Mouse (Mus musculus) limb, embryonic 15.5 days (tissue): ENCODE measurements at regions not wholly inside any gene's neighbourhood (a gene's known extent, or its start where the extent isn't known, plus 50 kb on each side); places are given as distances from the start of the nearest gene placed in this dataset.

Experiments
- ATAC-seq: fragments of 200-750 bp; cut with Nextera tagmentation; 2 replicates; pipeline ENCODE4 v1.8.0; 2017; ENCODE audit warnings: low read depth, moderate TSS enrichment; ENCODE audit not compliant: insufficient number of reproducible peaks, low FRiP score, low TSS enrichment
- H3K27ac ChIP-seq: fragments of 300-500 bp; sonication (generic); 2 replicates; pipeline ENCODE4 v1.5.1; 2015; ENCODE audit warnings: moderate library complexity, mild to moderate bottlenecking, inconsistent platforms
- H3K27me3 ChIP-seq: fragments of 300-500 bp; sonication (generic); 2 replicates; pipeline ENCODE4 v1.6.1; 2015; ENCODE audit warnings: inconsistent platforms
- H3K36me3 ChIP-seq: fragments of 300-500 bp; sonication (generic); 2 replicates; pipeline ENCODE4 v1.6.1; 2015; ENCODE audit warnings: inconsistent platforms
- H3K4me1 ChIP-seq: fragments of 300-500 bp; sonication (generic); 2 replicates; pipeline ENCODE4 v1.6.1; 2015; ENCODE audit warnings: inconsistent platforms
- H3K4me2 ChIP-seq: fragments of 300-500 bp; sonication (generic); 2 replicates; pipeline ENCODE4 v1.6.1; 2015; ENCODE audit warnings: mild to moderate bottlenecking, inconsistent platforms
- H3K4me3 ChIP-seq: fragments of 300-500 bp; sonication (generic); 2 replicates; pipeline ENCODE4 v1.5.1; 2015; ENCODE audit warnings: mild to moderate bottlenecking, inconsistent platforms
- H3K9ac ChIP-seq: fragments of 300-500 bp; sonication (generic); 2 replicates; pipeline ENCODE4 v1.6.1; 2015; ENCODE audit warnings: inconsistent platforms
- H3K9me3 ChIP-seq: fragments of 300-500 bp; sonication (generic); 2 replicates; pipeline ENCODE4 v1.6.1; 2016; ENCODE audit warnings: inconsistent platforms
- WGBS: fragments of 180-500 bp; shearing (Covaris S2); methylation state at CpG from one replicate; pipeline ENCODE4 v1.1.7; 2015; 5-methylcytosine and 5-hydroxymethylcytosine counted together

DNA sequence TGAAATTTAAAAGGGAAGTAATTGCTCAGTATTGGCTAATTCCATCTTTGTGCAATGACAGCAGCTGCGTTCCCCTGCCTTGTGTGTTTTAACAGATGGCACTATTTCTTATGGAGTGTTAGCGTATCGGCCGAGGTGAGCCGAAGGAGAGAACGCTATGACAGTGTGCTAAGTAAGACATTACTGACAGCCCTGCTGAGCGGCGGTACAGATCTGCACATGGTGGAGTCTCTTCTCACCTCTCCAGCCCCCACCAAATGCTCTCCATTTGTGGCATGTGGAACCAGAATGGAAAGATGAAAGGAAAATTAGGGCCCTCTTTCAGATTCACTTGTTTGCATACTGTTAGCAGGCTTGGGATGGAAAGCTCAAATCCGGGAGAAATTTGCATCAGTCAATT lies 291.5 kb downstream of the Rnf144b start:
- Histone ChIP-seq H3K9me3 (no peaks in the 10 kb centered on the region), H3K4me3 (no peak overlapping the region), H3K9ac (no peak overlapping the region), H3K27me3 (no peaks in the 10 kb centered on the region), H3K27ac (no peak overlapping the region), H3K36me3 (no peaks in the 10 kb centered on the region), H3K4me1 (no peaks in the 10 kb centered on the region), H3K4me2 (no peak overlapping the region)
- no peak for ATAC-seq
- 75% methylated on average over 9 of the region's 9 CpGs for WGBS

DNA sequence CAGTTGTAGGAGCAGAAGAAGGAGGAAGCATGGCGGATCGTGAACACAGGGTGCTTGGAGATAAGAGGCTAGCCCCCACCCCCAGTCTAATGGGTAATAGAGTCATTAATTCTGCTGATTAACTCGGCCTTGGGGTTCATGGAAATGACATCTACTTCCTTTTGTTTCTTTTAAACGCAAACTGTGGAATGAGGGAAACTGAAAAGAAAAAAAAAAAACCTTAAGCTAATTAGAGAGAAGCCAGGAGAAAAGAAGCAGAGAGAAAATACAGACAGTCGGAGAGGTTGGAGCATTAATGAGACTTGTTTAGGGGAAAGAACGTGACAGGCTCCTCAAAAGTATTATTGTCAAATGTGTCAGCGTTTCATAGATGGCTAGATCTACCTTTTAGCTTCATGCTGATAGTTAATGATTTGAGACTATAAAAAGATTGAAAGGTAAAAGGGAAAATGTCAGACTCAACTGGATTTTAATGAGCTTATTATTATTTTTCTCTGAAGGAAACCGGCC lies 307.5 kb downstream of the Rnf144b start:
- WGBS: 41% methylated on average over 8 of the region's 8 CpGs
- no peak for ATAC-seq
- Histone ChIP-seq H3K27me3 (no peaks in the 10 kb centered on the region), H3K4me2 (no peak overlapping the region), H3K9ac (no peak overlapping the region), H3K36me3 (no peaks in the 10 kb centered on the region), H3K4me1 (no peaks in the 10 kb centered on the region), H3K9me3 (no peaks in the 10 kb centered on the region), H3K27ac (no peak overlapping the region), H3K4me3 (no peak overlapping the region)

DNA sequence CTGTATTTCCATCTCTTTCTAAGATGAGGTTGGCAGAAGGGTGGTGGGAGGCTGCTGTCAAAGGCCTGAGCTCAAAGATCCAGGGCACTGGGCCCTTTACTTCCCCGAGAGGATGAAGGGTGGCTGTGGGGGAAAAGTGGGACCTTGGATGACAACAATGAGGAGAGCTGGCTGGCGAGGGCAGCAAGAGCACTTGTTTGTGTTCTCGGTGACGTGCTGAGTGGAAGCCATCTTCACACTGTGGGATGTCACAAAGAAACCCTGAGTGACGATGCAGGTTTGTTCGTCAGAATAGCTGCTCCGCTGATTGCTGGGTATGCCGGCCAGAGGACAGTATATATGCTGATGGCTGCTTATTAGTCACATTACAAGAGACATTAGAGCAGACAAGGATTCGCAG lies 308.0 kb downstream of the Rnf144b start:
- Histone ChIP-seq H3K4me1 (no peaks in the 10 kb centered on the region), H3K9me3 (no peaks in the 10 kb centered on the region)
- WGBS: 70% methylated on average over 9 of the region's 9 CpGs

GRCm38 (mm10) chr13:47435631-47436030 lies 313.2 kb downstream of the Rnf144b start:
- 69% methylated on average over 7 of the region's 7 CpGs for WGBS
- Histone ChIP-seq H3K36me3 (no peaks in the 10 kb centered on the region), H3K27ac (no peak overlapping the region), H3K4me2 (no peak overlapping the region), H3K9ac (no peak overlapping the region), H3K27me3 (no peaks in the 10 kb centered on the region), H3K4me1 (no peaks in the 10 kb centered on the region), H3K4me3 (no peak overlapping the region), H3K9me3 (no peaks in the 10 kb centered on the region)
- ATAC-seq: no peak

More for the DNA sequence above, 308.0 kb downstream of the Rnf144b start:
- Histone ChIP-seq H3K4me3 (no peak overlapping the region), H3K36me3 (no peaks in the 10 kb centered on the region), H3K9ac (no peak overlapping the region), H3K27me3 (no peaks in the 10 kb centered on the region), H3K4me2 (no peak overlapping the region), H3K27ac (no peak overlapping the region)
- no peak for ATAC-seq

DNA sequence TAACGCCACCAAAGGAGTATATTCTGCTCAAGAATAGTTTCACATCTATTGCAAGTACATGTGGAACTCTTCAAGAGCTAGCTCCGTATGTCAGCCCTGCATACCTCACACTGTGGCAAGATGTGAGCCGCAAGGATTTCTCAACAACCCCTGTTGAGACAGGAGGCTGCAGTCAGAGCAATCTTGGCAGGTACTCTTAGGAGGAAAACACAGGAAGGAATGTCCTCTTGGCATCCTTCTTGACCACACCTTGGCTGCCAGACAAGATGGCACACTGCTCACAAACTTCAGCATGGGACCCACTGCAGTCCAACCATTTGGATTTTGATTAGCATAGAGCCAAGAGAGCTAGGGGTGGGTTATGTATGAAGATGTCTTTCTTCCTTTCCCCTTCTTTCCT lies 322.4 kb downstream of the Rnf144b start:
- WGBS: 73% methylated on average over 3 of the region's 3 CpGs
- Histone ChIP-seq H3K9ac (no peak overlapping the region), H3K36me3 (no peaks in the 10 kb centered on the region), H3K4me2 (no peak overlapping the region), H3K27me3 (no peaks in the 10 kb centered on the region), H3K9me3 (no peaks in the 10 kb centered on the region), H3K4me1 (no peaks in the 10 kb centered on the region), H3K4me3 (no peak overlapping the region), H3K27ac (no peak overlapping the region)
- ATAC-seq: no peak

GRCm38 (mm10) chr13:47452186-47452760 lies 329.8 kb downstream of the Rnf144b start:
- H3K4me2 ChIP-seq: no peak overlapping the region
- no peaks in the 10 kb centered on the region for H3K9me3 ChIP-seq
- no peak for ATAC-seq
- no peak overlapping the region for H3K4me3 ChIP-seq
- H3K4me1 ChIP-seq: no peaks in the 10 kb centered on the region
- H3K9ac ChIP-seq: no peak overlapping the region
- WGBS: 64% methylated on average over 17 of the region's 17 CpGs
- no peaks in the 10 kb centered on the region for H3K36me3 ChIP-seq
- H3K27ac ChIP-seq: no peak overlapping the region
- no peaks in the 10 kb centered on the region for H3K27me3 ChIP-seq

DNA sequence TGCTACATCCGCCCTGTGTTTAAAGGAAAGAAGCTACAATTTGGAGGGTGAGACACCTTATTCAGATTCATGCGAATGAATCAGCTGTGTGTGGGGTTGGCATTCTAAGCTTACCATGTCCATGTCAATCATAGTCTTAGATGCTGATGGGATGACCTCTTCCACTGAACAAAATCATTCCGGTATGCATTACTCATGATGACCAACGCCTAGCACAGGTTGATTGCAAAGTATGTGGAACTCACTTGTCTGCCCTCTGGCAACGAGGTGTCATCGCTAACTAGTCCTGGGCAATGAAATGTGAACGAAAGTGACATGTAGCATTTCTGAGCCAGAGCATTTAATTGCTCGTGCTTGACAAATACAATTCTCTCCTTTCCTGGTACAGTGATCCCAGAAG lies 339.7 kb downstream of the Rnf144b start:
- 78% methylated on average over 8 of the region's 8 CpGs for WGBS
- H3K9me3 ChIP-seq: no peaks in the 10 kb centered on the region
- no peak for ATAC-seq
- no peak overlapping the region for H3K4me2 ChIP-seq
- no peaks in the 10 kb centered on the region for H3K4me1 ChIP-seq
- H3K4me3 ChIP-seq: no peak overlapping the region
- H3K36me3 ChIP-seq: no peaks in the 10 kb centered on the region
- H3K9ac ChIP-seq: no peak overlapping the region
- H3K27me3 ChIP-seq: no peaks in the 10 kb centered on the region
- no peak overlapping the region for H3K27ac ChIP-seq

GRCm38 (mm10) chr13:47471543-47472213 lies 349.2 kb downstream of the Rnf144b start:
- ATAC-seq: no peak
- Histone ChIP-seq H3K4me3 (no peak overlapping the region), H3K9ac (no peak overlapping the region), H3K9me3 (no peaks in the 10 kb centered on the region), H3K4me1 (no peaks in the 10 kb centered on the region), H3K27me3 (no peaks in the 10 kb centered on the region), H3K36me3 (no peaks in the 10 kb centered on the region), H3K4me2 (no peak overlapping the region), H3K27ac (no peak overlapping the region)
- WGBS: 32% methylated on average over 14 of the region's 14 CpGs

DNA sequence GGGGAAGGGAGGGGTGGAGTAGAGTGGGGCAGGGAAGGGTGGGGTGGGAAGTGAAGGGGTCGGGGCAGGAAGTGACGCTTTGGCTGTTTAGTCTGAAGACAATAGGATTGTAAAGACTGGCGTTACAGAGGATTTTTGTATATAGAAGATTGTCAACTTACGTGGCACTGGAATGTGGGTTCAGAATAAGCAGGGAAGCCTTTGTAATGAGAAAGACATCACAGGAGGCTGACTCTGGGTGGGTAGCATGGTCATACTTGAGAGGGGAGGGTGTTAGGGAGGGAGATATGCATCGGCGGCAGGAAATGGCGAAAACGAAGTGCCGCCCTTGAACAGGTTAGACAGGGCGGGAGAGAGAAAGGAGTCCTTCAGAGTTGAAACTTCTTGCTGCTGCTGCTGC lies 357.7 kb downstream of the Rnf144b start:
- Histone ChIP-seq H3K27me3 (no peaks in the 10 kb centered on the region), H3K4me1 (no peaks in the 10 kb centered on the region), H3K36me3 (no peaks in the 10 kb centered on the region), H3K27ac (no peak overlapping the region), H3K9ac (no peak overlapping the region), H3K4me3 (no peak overlapping the region), H3K4me2 (no peak overlapping the region), H3K9me3 (no peaks in the 10 kb centered on the region)
- 66% methylated on average over 10 of the region's 10 CpGs for WGBS
- no peak for ATAC-seq

- Histone ChIP-seq H3K27ac (no peak overlapping the region), H3K36me3 (no peaks in the 10 kb centered on the region), H3K27me3 (no peaks in the 10 kb centered on the region), H3K4me1 (no peaks in the 10 kb centered on the region), H3K4me2 (no peak overlapping the region), H3K9ac (no peak overlapping the region), H3K9me3 (no peaks in the 10 kb centered on the region), H3K4me3 (no peak overlapping the region)
- no peak for ATAC-seq
- 95% methylated on average over 2 of the region's 2 CpGs for WGBS
These were observed 362.4 kb downstream of the Rnf144b start for GRCm38 (mm10) chr13:47484819-47485218.

DNA sequence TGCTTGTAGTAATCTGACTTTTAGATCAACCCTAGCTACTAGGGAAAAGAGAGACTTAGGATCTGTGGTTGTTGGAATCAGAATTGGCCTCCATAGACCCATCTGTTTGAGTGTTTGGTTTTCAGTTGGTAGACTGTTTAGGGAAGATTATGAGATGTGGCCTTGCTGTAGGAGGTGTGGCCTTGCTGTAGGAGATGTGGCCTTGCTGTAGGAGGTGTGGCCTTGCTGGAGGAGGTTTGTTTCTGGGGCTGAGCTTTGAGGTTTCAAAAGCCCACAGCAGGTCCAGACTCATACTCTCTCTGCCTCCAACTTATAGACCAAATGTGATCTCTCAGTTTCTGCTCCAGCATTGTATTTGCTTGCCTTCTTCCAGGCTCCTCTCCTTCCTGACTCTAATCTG lies 363.7 kb downstream of the Rnf144b start:
- ATAC-seq: no peak
- Histone ChIP-seq H3K9ac (no peak overlapping the region), H3K4me1 (no peaks in the 10 kb centered on the region), H3K4me3 (no peak overlapping the region), H3K4me2 (no peak overlapping the region), H3K36me3 (no peaks in the 10 kb centered on the region), H3K27me3 (no peaks in the 10 kb centered on the region), H3K27ac (no peak overlapping the region), H3K9me3 (no peaks in the 10 kb centered on the region)

- WGBS: 93% methylated on average over 3 of the region's 3 CpGs
- Histone ChIP-seq H3K4me1 (no peaks in the 10 kb centered on the region), H3K4me3 (no peak overlapping the region), H3K27me3 (no peaks in the 10 kb centered on the region), H3K27ac (no peak overlapping the region), H3K9ac (no peak overlapping the region), H3K9me3 (no peaks in the 10 kb centered on the region), H3K36me3 (no peaks in the 10 kb centered on the region), H3K4me2 (no peak overlapping the region)
- ATAC-seq: no peak
These were observed 364.2 kb downstream of the Rnf144b start for GRCm38 (mm10) chr13:47486658-47487057.
